Mouse (Mus musculus) MEL (cell line): ENCODE measurements around the gene Frmd6.

Source experiments
- CHD1 ChIP-seq: IDR thresholded peaks from 2 replicates; pipeline ENCODE4 v1.6.1; 2012; ENCODE audit warnings: low read depth, mild to moderate bottlenecking, inconsistent platforms, low read length, improper control_type of control experiment
- CTCF ChIP-seq, 3 experiments: IDR thresholded peaks in 2 of 3; conservative IDR thresholded peaks in 1 of 3; 2 replicates each; pipeline ENCODE4 v1.5.1; 2011 to 2012; ENCODE audit warnings: low read length in 3 of 3, low read depth in 2 of 3, mild to moderate bottlenecking in 2 of 3, improper control_type of control experiment in 1 of 3, inconsistent platforms in 1 of 3, mixed read lengths in 1 of 3, moderate library complexity in 1 of 3; ENCODE audit not compliant: control insufficient read depth in 1 of 3, insufficient read depth in 1 of 3, poor library complexity in 1 of 3, severe bottlenecking in 1 of 3
- HCFC1 ChIP-seq: IDR thresholded peaks from 2 replicates; pipeline ENCODE4 v1.6.1; 2012; ENCODE audit warnings: low read depth, mild to moderate bottlenecking, inconsistent platforms, low read length, improper control_type of control experiment, moderate library complexity
- MAZ ChIP-seq: IDR thresholded peaks from 2 replicates; pipeline ENCODE4 v1.6.1; 2012; ENCODE audit warnings: low read depth, mild to moderate bottlenecking, inconsistent platforms, low read length, improper control_type of control experiment
- MEF2A ChIP-seq: IDR thresholded peaks from 2 replicates; pipeline ENCODE4 v1.6.1; 2014; ENCODE audit warnings: low read depth, mild to moderate bottlenecking, inconsistent platforms, low read length, improper control_type of control experiment; ENCODE audit not compliant: poor library complexity, insufficient replicate concordance, severe bottlenecking; ENCODE audit errors: extremely low read depth
- POLR2A ChIP-seq, 2 experiments: IDR thresholded peaks; 2 replicates each; pipeline ENCODE4 v1.6.1; 2011 to 2012; ENCODE audit warnings: low read length in 2 of 2, mild to moderate bottlenecking in 2 of 2, control low read depth in 1 of 2, improper control_type of control experiment in 1 of 2, low read depth in 1 of 2, moderate library complexity in 1 of 2; ENCODE audit not compliant: control insufficient read depth in 1 of 2, insufficient read depth in 1 of 2, poor library complexity in 1 of 2
- TAL1 ChIP-seq: IDR thresholded peaks from 2 replicates; pipeline ENCODE4 v1.6.1; 2012; ENCODE audit warnings: mild to moderate bottlenecking, inconsistent platforms, low read length, moderate library complexity, mixed read lengths
- TCF12 ChIP-seq: IDR thresholded peaks from 2 replicates; pipeline ENCODE4 v1.6.1; 2014; ENCODE audit warnings: low read depth, mild to moderate bottlenecking, inconsistent platforms, low read length, improper control_type of control experiment, moderate library complexity
- USF1 ChIP-seq: IDR thresholded peaks from 2 replicates; pipeline ENCODE4 v1.6.1; 2014; ENCODE audit warnings: low read depth, mild to moderate bottlenecking, inconsistent platforms, low read length, improper control_type of control experiment, moderate library complexity
- USF2 ChIP-seq, 2 experiments: IDR thresholded peaks; 2 replicates each; pipeline ENCODE4 v1.6.1; 2011 to 2012; ENCODE audit warnings: improper control_type of control experiment in 2 of 2, low read length in 2 of 2, borderline replicate concordance in 1 of 2, inconsistent platforms in 1 of 2, low read depth in 1 of 2, mild to moderate bottlenecking in 1 of 2; ENCODE audit not compliant: insufficient read depth in 1 of 2

- TF ChIP-seq MEF2A (no peak), CTCF (IDR thresholded peaks at IDR 0.05 in 2 of 3, conservative IDR thresholded peaks at IDR 0.05 in 1 of 3; ENCODE audit: control insufficient read depth in 1 of 3, insufficient read depth in 1 of 3, low read depth in 2 of 3, low read length in 3 of 3, poor library complexity in 1 of 3, severe bottlenecking in 1 of 3) (no peak), USF1 (no peak), TAL1 (no peak), USF2 (IDR thresholded peaks at IDR 0.05; ENCODE audit: borderline replicate concordance in 1 of 2, insufficient read depth in 1 of 2, low read depth in 1 of 2, low read length in 2 of 2) (no peak), POLR2A (IDR thresholded peaks at IDR 0.05; ENCODE audit: control insufficient read depth in 1 of 2, insufficient read depth in 1 of 2, low read depth in 1 of 2, low read length in 2 of 2, poor library complexity in 1 of 2) (no peak), CHD1 (no peak), TCF12 (no peak), MAZ (no peak), HCFC1 (no peak)
Observed at GRCm38 (mm10) chr12:70867780-70868179, 42.5 kb downstream of the Frmd6 start.
